Mouse (Mus musculus): ENCODE data around the gene Supt16. TPM values are rescaled to one million over a fixed set of nuclear protein-coding genes. Genes with fewer than 3 reads are reported as not detected.
A peak's percentile ranks its signal among the peaks of the same experiment; 100 is the strongest.

Supt16 gene
- polyA plus RNA-seq, 1 experiment from 2014 or later, result 28.0 TPM

DNA sequence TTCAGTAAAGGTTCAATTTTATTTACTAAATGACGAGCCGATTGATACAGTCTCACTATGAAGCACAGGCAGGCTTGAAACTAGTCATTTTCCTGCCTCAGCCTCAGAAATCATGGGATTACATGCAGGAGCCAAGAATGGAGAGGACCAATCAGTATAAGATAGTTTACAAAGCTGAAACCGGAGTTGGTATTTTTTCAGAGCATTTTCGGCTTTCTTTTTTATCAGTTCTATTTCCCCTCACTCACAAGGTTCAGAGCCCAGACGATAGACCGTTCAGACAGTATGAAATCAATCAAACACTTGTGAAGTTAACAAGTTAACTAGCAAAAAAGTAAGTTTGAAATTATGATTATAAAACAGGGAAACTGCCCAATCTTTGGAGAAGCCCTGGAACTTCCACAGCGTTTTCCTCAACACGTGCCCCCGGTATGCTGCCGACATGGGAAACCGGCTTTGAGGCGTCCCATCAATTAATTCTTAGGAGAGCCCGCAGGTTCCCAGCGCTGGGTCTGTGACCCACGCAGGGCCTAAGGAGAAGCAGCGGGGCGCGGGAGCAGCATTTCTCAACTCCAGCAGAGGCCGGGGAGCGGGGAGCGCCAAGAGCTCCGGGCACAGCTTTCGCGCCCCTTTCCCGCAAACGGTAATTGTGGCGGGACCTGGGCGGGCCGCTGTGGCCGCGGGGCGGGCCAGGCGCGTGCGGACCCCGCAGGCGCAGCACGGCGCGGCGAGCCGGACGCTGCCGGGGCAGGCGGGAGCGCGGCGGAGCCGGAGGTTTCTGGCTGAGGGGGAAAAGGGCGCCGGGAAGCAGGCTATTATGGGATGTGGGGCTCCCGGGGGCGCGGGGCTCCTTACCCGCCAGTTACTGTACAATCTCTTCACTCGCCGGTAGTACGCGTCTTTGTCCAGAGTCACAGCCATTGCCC is 723 bp downstream of the Supt16 start:
- peak; percentile 33; the same call in 1 of the 2 replicates for ATAC-seq (ENCODE audit: extremely low read depth, insufficient number of reproducible peaks, low FRiP score, low TSS enrichment)
- Histone ChIP-seq H3K9me3 (no peaks in the 10 kb centered on the region), H3K4me3 (peak overlapping the region; percentile 100), H3K27me3 (replicated peaks) (no peaks in the 10 kb centered on the region), H3K4me2 (peak overlapping the region; percentile 79), H3K9ac (peak overlapping the region; percentile 99), H3K27ac (replicated peaks) (peak overlapping the region; percentile 98), H3K36me3 (peaks cover 52% of the 10 kb centered on the region), H3K4me1 (peaks cover 23% of the 10 kb centered on the region)
- under 1% methylated on average over 59 of the region's 59 CpGs for WGBS

DNA sequence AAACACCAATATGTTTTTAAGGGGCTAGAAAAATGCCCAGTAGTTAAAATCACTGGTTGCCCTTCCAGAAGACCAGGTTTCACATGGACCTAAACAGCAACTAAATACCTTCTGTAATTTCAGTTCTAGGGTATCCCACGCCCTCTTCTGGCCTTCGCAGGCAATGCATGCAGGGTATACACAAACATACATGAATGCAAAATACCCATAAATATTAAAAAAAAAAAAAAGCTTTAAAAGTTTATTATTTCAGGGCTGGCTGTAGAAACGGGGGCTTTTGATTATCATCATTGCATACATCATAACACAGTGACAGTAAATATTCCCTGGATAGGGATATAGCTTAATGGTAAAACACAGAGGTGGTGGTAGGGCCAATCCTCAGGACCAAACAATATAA is 1.5 kb downstream of the Supt16 start:
- Histone ChIP-seq H3K27me3 (replicated peaks) (no peaks in the 10 kb centered on the region), H3K4me2 (peak overlapping the region; percentile 79), H3K4me1 (peaks cover 28% of the 10 kb centered on the region), H3K9ac (peak overlapping the region; percentile 99), H3K27ac (replicated peaks) (no peak overlapping the region), H3K4me3 (peak overlapping the region; percentile 100), H3K9me3 (no peaks in the 10 kb centered on the region), H3K36me3 (peaks cover 45% of the 10 kb centered on the region)
- WGBS, result 9% methylated on average over 3 of the region's 3 CpGs
- no peak for ATAC-seq (ENCODE audit: extremely low read depth, insufficient number of reproducible peaks, low FRiP score, low TSS enrichment)

DNA sequence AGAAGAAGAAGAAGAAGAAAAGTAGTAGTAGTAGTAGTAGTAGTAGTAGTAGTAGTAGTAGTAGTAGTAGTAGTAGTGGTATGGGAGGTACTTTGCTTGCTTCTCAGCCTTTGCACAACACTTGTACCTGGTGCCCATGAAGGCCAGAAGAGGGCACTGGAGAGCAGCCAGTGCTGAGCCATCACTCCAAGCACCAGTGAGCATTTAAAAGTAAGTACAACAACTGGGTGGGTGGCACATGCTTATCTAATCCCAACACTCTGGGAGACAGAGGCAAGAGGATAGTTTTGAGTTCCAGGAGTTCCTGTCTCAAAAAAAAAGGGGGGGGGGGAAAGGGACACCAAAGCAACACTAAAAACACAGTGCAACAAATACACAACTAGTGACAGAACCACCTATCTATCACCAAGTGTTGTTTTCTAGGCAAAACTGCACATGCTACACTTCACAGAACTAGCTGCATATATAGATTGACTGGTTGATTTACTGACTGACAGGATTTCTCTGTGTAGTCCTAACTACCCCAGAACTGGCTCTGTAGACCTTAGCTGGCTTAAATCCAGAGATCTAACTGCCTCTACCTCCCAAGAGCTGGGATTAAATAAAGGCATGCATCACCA is 6.4 kb downstream of the Supt16 start:
- Histone ChIP-seq H3K4me1 (peaks cover 23% of the 10 kb centered on the region), H3K27me3 (replicated peaks) (no peaks in the 10 kb centered on the region), H3K36me3 (peaks cover 29% of the 10 kb centered on the region), H3K9me3 (no peaks in the 10 kb centered on the region), H3K27ac (replicated peaks) (no peak overlapping the region), H3K9ac (no peak overlapping the region), H3K4me2 (no peak overlapping the region), H3K4me3 (no peak overlapping the region)
- ATAC-seq (ENCODE audit: extremely low read depth, insufficient number of reproducible peaks, low FRiP score, low TSS enrichment), result no peak

DNA sequence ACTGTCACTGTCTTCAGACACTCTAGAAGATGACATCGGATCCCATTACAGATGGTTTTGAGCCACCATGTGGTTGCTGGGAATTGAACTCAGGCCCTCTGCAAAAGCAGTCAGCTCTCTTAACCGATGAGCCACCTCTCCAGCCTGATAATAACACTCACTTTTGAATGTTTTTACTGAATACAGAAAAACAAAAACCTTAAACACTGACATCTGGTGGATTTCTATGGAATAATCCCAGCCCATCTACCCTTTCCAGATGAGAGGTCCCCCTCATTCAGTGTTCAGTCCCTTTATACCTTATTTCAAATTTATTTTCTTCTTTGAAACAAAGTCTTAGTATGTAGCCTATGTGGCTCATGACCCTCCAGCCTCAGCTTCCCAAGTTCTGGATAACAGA is 7.7 kb downstream of the Supt16 start:
- Histone ChIP-seq H3K36me3 (peaks cover 29% of the 10 kb centered on the region), H3K9ac (no peak overlapping the region), H3K4me3 (no peak overlapping the region), H3K4me1 (0 out of 2 replicates have a peak, but pooled peaks cover 13% of the 10 kb centered on the region), H3K27me3 (replicated peaks) (no peaks in the 10 kb centered on the region), H3K27ac (replicated peaks) (no peak overlapping the region), H3K9me3 (no peaks in the 10 kb centered on the region), H3K4me2 (no peak overlapping the region)
- no peak for ATAC-seq (ENCODE audit: extremely low read depth, insufficient number of reproducible peaks, low FRiP score, low TSS enrichment)
- WGBS, result 78% methylated on average over 2 of the region's 2 CpGs

DNA sequence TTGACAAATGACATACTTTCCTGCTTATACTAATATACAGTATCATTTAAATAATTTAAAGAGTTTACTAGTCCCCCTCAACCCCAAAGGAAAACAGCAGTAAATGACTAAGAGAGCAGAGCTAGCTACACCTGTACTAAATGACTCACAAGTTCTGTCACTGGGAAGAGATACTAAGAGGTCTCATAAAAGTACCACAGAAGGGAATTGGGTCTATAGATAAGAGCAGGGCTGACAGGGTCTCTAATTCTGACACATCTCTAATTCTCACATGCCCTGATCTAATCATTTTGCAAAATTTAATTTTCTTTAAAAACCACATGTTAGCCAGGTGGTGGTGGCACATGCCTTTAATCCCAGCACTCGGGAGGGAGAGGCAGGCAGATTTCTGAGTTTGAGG is 8.4 kb downstream of the Supt16 start:
- Histone ChIP-seq H3K9ac (no peak overlapping the region), H3K27me3 (replicated peaks) (no peaks in the 10 kb centered on the region), H3K27ac (replicated peaks) (no peak overlapping the region), H3K4me3 (no peak overlapping the region), H3K36me3 (peaks cover 29% of the 10 kb centered on the region), H3K9me3 (no peaks in the 10 kb centered on the region), H3K4me1 (0 out of 2 replicates have a peak, but pooled peaks cover 13% of the 10 kb centered on the region), H3K4me2 (no peak overlapping the region)
- ATAC-seq (ENCODE audit: extremely low read depth, insufficient number of reproducible peaks, low FRiP score, low TSS enrichment), result no peak
- WGBS, result 90% methylated on average over 1 of the region's 1 CpGs

DNA sequence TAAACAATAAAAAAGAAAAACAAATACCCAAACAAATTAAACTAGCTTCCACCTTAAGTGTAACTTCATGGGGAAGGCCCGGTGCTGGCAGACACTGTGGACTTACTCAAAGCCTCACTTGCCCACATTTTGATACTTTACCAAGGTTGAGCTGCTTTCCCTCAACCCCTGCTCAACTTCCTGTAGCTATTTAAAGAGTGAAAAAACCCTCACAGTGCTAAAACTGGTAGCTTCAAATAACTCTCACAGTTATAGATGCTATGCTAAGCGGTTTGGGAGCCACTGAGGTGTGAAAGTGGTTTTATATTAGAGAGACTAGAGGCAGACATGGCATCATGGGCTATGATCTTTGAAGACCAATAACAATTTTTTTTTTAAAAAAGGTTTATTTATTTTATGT is 30.6 kb downstream of the Supt16 start:
- WGBS, result 81% methylated on average over 2 of the region's 2 CpGs
- Histone ChIP-seq H3K36me3 (peaks cover 89% of the 10 kb centered on the region), H3K4me2 (no peak overlapping the region)

DNA sequence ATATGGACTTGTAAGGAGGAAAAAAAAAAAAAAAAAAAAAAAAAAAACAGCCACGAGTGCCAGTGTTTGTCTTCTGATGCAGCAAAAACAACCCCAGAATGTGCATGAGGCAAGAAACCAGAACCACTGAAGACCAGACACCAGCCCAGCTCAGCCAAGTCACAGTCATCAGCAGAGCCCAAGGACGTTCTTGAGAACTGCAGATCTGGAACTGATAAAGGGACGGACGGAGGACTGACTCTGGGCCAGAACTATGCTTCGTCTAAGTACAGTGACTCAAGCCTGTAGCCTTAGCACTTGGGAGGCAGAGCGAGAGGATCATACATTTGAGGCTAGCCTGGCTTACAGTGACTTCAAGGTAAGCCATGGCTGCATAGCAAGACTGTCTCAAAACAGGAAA is 36.3 kb downstream of the Supt16 start:
- Histone ChIP-seq H3K36me3 (peaks cover 81% of the 10 kb centered on the region), H3K27ac (replicated peaks) (no peak overlapping the region), H3K4me3 (no peak overlapping the region), H3K4me2 (no peak overlapping the region), H3K4me1 (no peaks in the 10 kb centered on the region), H3K9me3 (no peaks in the 10 kb centered on the region), H3K9ac (no peak overlapping the region), H3K27me3 (replicated peaks) (no peaks in the 10 kb centered on the region)
- no peak for ATAC-seq (ENCODE audit: extremely low read depth, insufficient number of reproducible peaks, low FRiP score, low TSS enrichment)
- WGBS, result 77% methylated on average over 6 of the region's 6 CpGs

More for the DNA sequence above, 30.6 kb downstream of the Supt16 start:
- no peak overlapping the region for H3K4me3 ChIP-seq
- no peak overlapping the region for H3K9ac ChIP-seq
- no peak for ATAC-seq (ENCODE audit: extremely low read depth, insufficient number of reproducible peaks, low FRiP score, low TSS enrichment)
- H3K9me3 ChIP-seq, result no peaks in the 10 kb centered on the region
- H3K4me1 ChIP-seq, result no peaks in the 10 kb centered on the region
- no peak overlapping the region for H3K27ac ChIP-seq (replicated peaks)
- no peaks in the 10 kb centered on the region for H3K27me3 ChIP-seq (replicated peaks)

DNA sequence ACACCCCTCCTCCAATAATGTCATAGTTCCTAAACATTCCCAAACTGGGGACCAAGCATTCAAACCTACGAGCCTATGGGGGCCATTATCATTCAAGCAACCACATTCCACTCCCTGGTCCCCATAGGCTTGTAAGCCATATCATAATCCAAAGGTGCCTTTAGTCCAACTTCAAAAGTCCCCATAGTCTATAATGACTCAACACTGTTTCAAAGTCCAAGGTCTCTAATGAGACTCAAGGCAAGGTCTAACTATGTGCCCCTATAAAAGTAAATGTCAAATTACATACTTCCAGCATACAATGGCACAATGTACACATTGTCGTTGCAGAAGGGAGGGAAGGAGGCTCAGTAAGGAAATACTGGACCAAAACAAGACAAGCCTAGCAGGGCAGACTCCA is 42.2 kb downstream of the Supt16 start:
- Histone ChIP-seq H3K27ac (replicated peaks) (no peak overlapping the region), H3K4me2 (no peak overlapping the region), H3K9me3 (no peaks in the 10 kb centered on the region), H3K9ac (no peak overlapping the region), H3K4me1 (no peaks in the 10 kb centered on the region), H3K27me3 (replicated peaks) (no peaks in the 10 kb centered on the region), H3K4me3 (no peak overlapping the region), H3K36me3 (peaks cover 25% of the 10 kb centered on the region)
- 79% methylated on average over 2 of the region's 2 CpGs for WGBS
- no peak for ATAC-seq (ENCODE audit: extremely low read depth, insufficient number of reproducible peaks, low FRiP score, low TSS enrichment)

DNA sequence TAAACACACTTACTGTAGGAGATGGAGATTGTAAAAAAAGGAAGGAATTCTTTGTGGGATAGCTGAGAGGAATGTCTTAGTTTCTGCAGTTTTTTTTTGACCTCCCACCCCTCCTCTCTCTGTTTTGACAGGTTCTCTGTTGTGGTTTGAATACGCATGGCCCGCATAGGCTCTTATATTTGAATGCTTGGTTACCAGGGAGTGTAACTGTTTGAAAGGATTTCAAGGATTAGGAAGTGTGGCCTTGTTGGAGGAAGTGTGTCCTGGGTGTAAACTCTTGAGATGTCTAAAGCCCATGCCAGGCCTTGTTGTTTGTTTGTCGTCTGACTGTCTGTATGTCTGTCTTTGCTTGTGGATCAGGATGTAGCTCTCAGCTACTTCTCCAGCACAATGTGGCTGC is 44.6 kb downstream of the Supt16 start:
- H3K9me3 ChIP-seq, result no peaks in the 10 kb centered on the region
- H3K9ac ChIP-seq, result no peak overlapping the region
- H3K4me1 ChIP-seq, result no peaks in the 10 kb centered on the region
- H3K27ac ChIP-seq (replicated peaks), result no peak overlapping the region
- H3K4me3 ChIP-seq, result no peak overlapping the region
- H3K27me3 ChIP-seq (replicated peaks), result no peaks in the 10 kb centered on the region
- ATAC-seq (ENCODE audit: extremely low read depth, insufficient number of reproducible peaks, low FRiP score, low TSS enrichment), result no peak
- H3K4me2 ChIP-seq, result no peak overlapping the region
- 0 out of 2 replicates have a peak, but pooled peaks cover 3% of the 10 kb centered on the region for H3K36me3 ChIP-seq
- 51% methylated on average over 3 of the region's 3 CpGs for WGBS

DNA sequence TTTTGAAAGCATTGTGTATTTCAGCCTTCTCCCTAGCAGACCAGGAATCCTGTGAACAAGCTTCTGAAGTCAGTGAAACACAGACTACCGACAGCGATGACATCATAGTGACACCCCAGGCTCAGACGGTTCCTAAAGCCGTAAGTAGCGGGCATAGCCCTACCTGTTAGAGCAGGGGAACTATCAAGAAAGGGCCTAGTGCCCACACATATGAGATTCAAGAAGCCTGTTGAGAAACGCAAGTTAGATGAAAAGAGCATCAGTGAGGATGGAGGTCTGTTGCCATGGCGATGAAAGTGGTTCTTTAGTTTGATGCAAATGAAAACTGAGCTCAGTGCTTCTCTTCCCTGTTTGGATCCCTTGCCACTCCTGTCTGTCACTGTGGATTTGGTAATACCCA is 45.0 kb downstream of the Supt16 start:
- no peaks in the 10 kb centered on the region for H3K9me3 ChIP-seq
- H3K9ac ChIP-seq, result no peak overlapping the region
- H3K4me3 ChIP-seq, result no peak overlapping the region
- no peaks in the 10 kb centered on the region for H3K4me1 ChIP-seq
- H3K27ac ChIP-seq (replicated peaks), result no peak overlapping the region
- H3K36me3 ChIP-seq, result no peaks in the 10 kb centered on the region
- no peaks in the 10 kb centered on the region for H3K27me3 ChIP-seq (replicated peaks)
- WGBS, result 38% methylated on average over 7 of the region's 7 CpGs
- peak overlapping the region; percentile 14; the same call in 1 of the 2 replicates for H3K4me2 ChIP-seq
- ATAC-seq (ENCODE audit: extremely low read depth, insufficient number of reproducible peaks, low FRiP score, low TSS enrichment), result no peak

DNA sequence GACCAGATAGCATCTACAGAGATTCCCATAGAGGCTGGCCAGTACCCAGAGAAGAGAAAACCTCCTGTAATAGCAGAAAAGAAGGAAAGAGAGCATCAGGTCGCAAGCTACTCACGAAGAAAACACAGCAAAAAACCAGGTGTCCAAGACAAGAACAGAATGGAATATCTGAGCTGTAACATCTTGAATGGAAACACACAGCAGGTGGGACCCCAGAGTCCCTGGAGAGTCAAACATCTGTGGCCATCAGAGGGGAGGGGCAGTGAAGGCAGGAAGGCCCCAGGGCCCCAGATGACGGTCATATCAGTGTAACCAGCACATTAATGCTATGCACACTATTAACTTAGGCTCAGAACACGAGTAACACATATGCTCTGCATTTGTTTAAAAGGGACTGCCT is 47.3 kb downstream of the Supt16 start:
- no peak overlapping the region for H3K4me3 ChIP-seq
- H3K4me2 ChIP-seq, result no peak overlapping the region
- H3K9ac ChIP-seq, result no peak overlapping the region
- WGBS, result 63% methylated on average over 4 of the region's 4 CpGs
- H3K4me1 ChIP-seq, result no peaks in the 10 kb centered on the region
- no peak for ATAC-seq (ENCODE audit: extremely low read depth, insufficient number of reproducible peaks, low FRiP score, low TSS enrichment)
- H3K27ac ChIP-seq (replicated peaks), result no peak overlapping the region
- no peaks in the 10 kb centered on the region for H3K9me3 ChIP-seq
- no peaks in the 10 kb centered on the region for H3K27me3 ChIP-seq (replicated peaks)
- no peaks in the 10 kb centered on the region for H3K36me3 ChIP-seq
